ENCODE assay signal across 22 mouse cellular contexts in genomic region chr11:8219911-8220310, GRCm38 (mm10).
DNase-seq lines count a peak whose midpoint lies in the region; TF ChIP-seq lines count a peak whose summit lies in the region.
"Had no signal": no experiment of that assay in that cellular context is flagged by ENCODE, and none has a peak within 500 bp of the region (broad histone marks: within the 10 kb centered on the region; RNA-seq: fewer than 3 reads in every experiment).

No protein-coding gene starts in this region.

- no peak overlapping the region for H3K4me3 ChIP-seq in gastrocnemius, adult 2 months
- H3K4me3 ChIP-seq in kidney, adult 2 months (ENCODE audit: insufficient read depth, low read depth, low read length): no peak overlapping the region
- H3K4me3 ChIP-seq: forebrain, embryonic 10.5 days; forebrain, embryonic 13.5 days; heart, embryonic 13.5 days had no signal

- TF ChIP-seq CTCF in gastrocnemius, adult 2 months (IDR thresholded peaks at IDR 0.05): no peak
- TF ChIP-seq CTCF in kidney, adult 2 months (conservative IDR thresholded peaks at IDR 0.05; ENCODE audit: insufficient read depth, insufficient read length, low read depth, low read length): no peak

- H3K27ac ChIP-seq in gastrocnemius, adult 2 months: peak overlapping the region; percentile 9
- no peak overlapping the region for H3K27ac ChIP-seq in kidney, adult 2 months (ENCODE audit: insufficient read depth, low read depth, low read length)
- H3K27ac ChIP-seq: forebrain, embryonic 10.5 days; forebrain, embryonic 13.5 days; heart, embryonic 13.5 days; hindbrain, embryonic 14.5 days; hindbrain, postnatal 0 days had no signal

- H3K36me3 ChIP-seq in kidney, adult 2 months (ENCODE audit: control insufficient read depth, insufficient read depth, low read length): no peaks in the 10 kb centered on the region
- H3K36me3 ChIP-seq: forebrain, embryonic 10.5 days; heart, embryonic 13.5 days had no signal

- no peaks in the 10 kb centered on the region for H3K4me1 ChIP-seq in kidney, adult 2 months (ENCODE audit: control insufficient read depth, insufficient read depth, low read length)
- H3K4me1 ChIP-seq: forebrain, embryonic 10.5 days; forebrain, embryonic 13.5 days; heart, embryonic 13.5 days had no signal

- no peak for DNase-seq in gastrocnemius, adult 2 months
- DNase-seq in gastrocnemius, postnatal 25 days: no peak
- DNase-seq in kidney, adult 2 months: peak; percentile 63
- DNase-seq in kidney, postnatal 14 days: no peak
- DNase-seq in kidney, postnatal 10 days: peak; percentile 10
- DNase-seq in kidney, postnatal 4 days: no peak
- peak; percentile 35 for DNase-seq in forelimb bud, embryonic 11.5 days (ENCODE audit: low read depth, low spot score)
- no peak for DNase-seq in cerebellum, adult 8-10 months
- DNase-seq: adrenal gland, adult 8-10 months; adrenal gland, postnatal 25 days; cerebellum, adult 11-12 months; cerebellum, adult 9-10 months; cerebellum, postnatal 14 days; gastrocnemius, postnatal 10 days; heart, adult 18-20 months; heart, postnatal 14 days; heart, postnatal 4 days had no signal

- intact Hi-C loops in gastrocnemius, adult 2 months (cut with DNase I): no loop called here

- H3K27me3 ChIP-seq in kidney, adult 2 months (replicated peaks; ENCODE audit: control insufficient read depth, insufficient read depth, low read length): no peaks in the 10 kb centered on the region
- H3K27me3 ChIP-seq: forebrain, embryonic 13.5 days; heart, embryonic 13.5 days had no signal

- 50% methylated on average over 6 of the region's 6 CpGs for WGBS in kidney, adult 2 months

- TF ChIP-seq POLR2A in kidney, adult 2 months (IDR thresholded peaks at IDR 0.05; ENCODE audit: low read depth, low read length): no peak

Comparison
In these comparisons a context has a peak if more than half of its experiments do, and no peak if none do; other contexts are left out.
1. DNase-seq: peak in kidney, adult 2 months (single experiment), kidney, postnatal 10 days (single experiment) and forelimb bud, embryonic 11.5 days (single experiment); none in gastrocnemius, adult 2 months (single experiment), gastrocnemius, postnatal 25 days (single experiment), kidney, postnatal 14 days (single experiment), kidney, postnatal 4 days (0 of 2) and cerebellum, adult 8-10 months (single experiment).